Mouse (Mus musculus): ENCODE data around the gene Nt5c3. TPM values are rescaled to one million over a fixed set of nuclear protein-coding genes. Genes with fewer than 3 reads are reported as not detected.

Gene Nt5c3
- total RNA-seq, 1 experiment = 15.6 TPM

- TF ChIP-seq CHD2 (IDR thresholded peaks at IDR 0.05; ENCODE audit: low read depth, low read length) (no peak), ZC3H11A (IDR thresholded peaks at IDR 0.05; ENCODE audit: borderline replicate concordance, low read depth, low read length) (no peak), ZNF384 (IDR thresholded peaks at IDR 0.05; ENCODE audit: low read depth, low read length) (no peak), HCFC1 (IDR thresholded peaks at IDR 0.05; ENCODE audit: borderline replicate concordance, insufficient read depth, low read length) (no peak), MAFK (IDR thresholded peaks at IDR 0.05; ENCODE audit: insufficient read depth, low read depth, low read length) (no peak)
- Histone ChIP-seq H3K27ac (ENCODE audit: insufficient read depth, low read depth, low read length, poor library complexity, severe bottlenecking) (no peak overlapping the region), H3K9ac (ENCODE audit: insufficient read depth, low read depth, low read length, poor library complexity, severe bottlenecking) (no peak overlapping the region), H3K4me1 (ENCODE audit: control insufficient read depth in 2 of 2, insufficient read depth in 2 of 2, low read length in 2 of 2, poor library complexity in 1 of 2) (0 out of 4 replicates have a peak, but pooled peaks cover 0 to 1% of the 10 kb centered on the region in 2 experiments), H3K36me3 (ENCODE audit: control insufficient read depth, insufficient read depth, low read length, poor library complexity, severe bottlenecking) (peaks cover 8% of the 10 kb centered on the region; the same call in 1 of the 2 replicates), H3K9me3 (ENCODE audit: control insufficient read depth, insufficient read depth, low read depth, low read length) (no peaks in the 10 kb centered on the region), H3K4me3 (ENCODE audit: insufficient read depth in 1 of 2, low read depth in 1 of 2, low read length in 2 of 2, poor library complexity in 1 of 2, severe bottlenecking in 1 of 2) (no peak overlapping the region)
- DNase-seq (ENCODE audit: low read depth, low spot score) = no peak
- in situ Hi-C loops (cut with MboI; ENCODE audit: low sequenced_read_pairs in 2 of 2, unreplicated experiment in 2 of 2) = no loop called here
Observed at GRCm38 (mm10) chr6:56860205-56860848, 63.4 kb downstream of the Nt5c3 start.

DNA sequence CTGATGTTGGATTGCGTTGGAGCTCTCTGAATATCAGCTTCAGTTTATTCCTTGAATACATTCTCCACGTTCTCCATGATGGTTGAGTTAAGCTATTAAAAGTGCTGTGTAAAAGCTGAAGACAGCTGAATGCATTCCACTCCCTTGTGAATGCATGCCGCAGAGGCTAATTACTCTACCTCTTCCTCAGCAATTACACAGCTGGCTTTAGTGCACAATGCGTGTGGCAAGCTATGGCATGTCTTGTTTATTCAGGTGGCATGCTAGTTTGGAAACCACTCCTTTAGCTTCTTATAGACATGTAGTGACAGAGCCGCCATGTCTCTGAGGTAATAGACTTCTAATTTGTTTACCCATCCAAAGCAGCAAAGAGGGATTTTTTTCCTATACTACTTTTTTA, 67.0 kb downstream of the Nt5c3 start:
- H3K36me3 ChIP-seq (ENCODE audit: control insufficient read depth, insufficient read depth, low read length, poor library complexity, severe bottlenecking) = peaks cover 9% of the 10 kb centered on the region; the same call in 1 of the 2 replicates
- no peaks in the 10 kb centered on the region for H3K9me3 ChIP-seq (ENCODE audit: control insufficient read depth, insufficient read depth, low read depth, low read length)
- DNase-seq (ENCODE audit: low read depth, low spot score) = no peak
- no peak overlapping the region for H3K27ac ChIP-seq (ENCODE audit: insufficient read depth, low read depth, low read length, poor library complexity, severe bottlenecking)
- TF ChIP-seq ZC3H11A (IDR thresholded peaks at IDR 0.05; ENCODE audit: borderline replicate concordance, low read depth, low read length) (no peak), ZNF384 (IDR thresholded peaks at IDR 0.05; ENCODE audit: low read depth, low read length) (no peak), MAFK (IDR thresholded peaks at IDR 0.05; ENCODE audit: insufficient read depth, low read depth, low read length) (no peak), HCFC1 (IDR thresholded peaks at IDR 0.05; ENCODE audit: borderline replicate concordance, insufficient read depth, low read length) (no peak), CHD2 (IDR thresholded peaks at IDR 0.05; ENCODE audit: low read depth, low read length) (no peak)
- H3K9ac ChIP-seq (ENCODE audit: insufficient read depth, low read depth, low read length, poor library complexity, severe bottlenecking) = no peak overlapping the region
- H3K4me3 ChIP-seq (ENCODE audit: insufficient read depth in 1 of 2, low read depth in 1 of 2, low read length in 2 of 2, poor library complexity in 1 of 2, severe bottlenecking in 1 of 2) = no peak overlapping the region
- in situ Hi-C loops (cut with MboI; ENCODE audit: low sequenced_read_pairs in 2 of 2, unreplicated experiment in 2 of 2) = no loop called here
- H3K4me1 ChIP-seq (ENCODE audit: control insufficient read depth in 2 of 2, insufficient read depth in 2 of 2, low read length in 2 of 2, poor library complexity in 1 of 2) = no peaks in the 10 kb centered on the region

- DNase-seq (ENCODE audit: low read depth, low spot score) = no peak
- Histone ChIP-seq H3K27ac (ENCODE audit: insufficient read depth, low read depth, low read length, poor library complexity, severe bottlenecking) (no peak overlapping the region), H3K9me3 (ENCODE audit: control insufficient read depth, insufficient read depth, low read depth, low read length) (no peaks in the 10 kb centered on the region), H3K4me3 (ENCODE audit: insufficient read depth in 1 of 2, low read depth in 1 of 2, low read length in 2 of 2, poor library complexity in 1 of 2, severe bottlenecking in 1 of 2) (no peak overlapping the region), H3K36me3 (ENCODE audit: control insufficient read depth, insufficient read depth, low read length, poor library complexity, severe bottlenecking) (peaks cover 10% of the 10 kb centered on the region), H3K4me1 (ENCODE audit: control insufficient read depth in 2 of 2, insufficient read depth in 2 of 2, low read length in 2 of 2, poor library complexity in 1 of 2) (no peaks in the 10 kb centered on the region), H3K9ac (ENCODE audit: insufficient read depth, low read depth, low read length, poor library complexity, severe bottlenecking) (no peak overlapping the region)
- in situ Hi-C loops (cut with MboI; ENCODE audit: low sequenced_read_pairs in 2 of 2, unreplicated experiment in 2 of 2) = no loop called here
- TF ChIP-seq HCFC1 (IDR thresholded peaks at IDR 0.05; ENCODE audit: borderline replicate concordance, insufficient read depth, low read length) = no peak
- no peak for TF ChIP-seq ZC3H11A (IDR thresholded peaks at IDR 0.05; ENCODE audit: borderline replicate concordance, low read depth, low read length)
- no peak for TF ChIP-seq MAFK (IDR thresholded peaks at IDR 0.05; ENCODE audit: insufficient read depth, low read depth, low read length)
Observed at GRCm38 (mm10) chr6:56854803-56855202, 68.9 kb downstream of the Nt5c3 start.

DNA sequence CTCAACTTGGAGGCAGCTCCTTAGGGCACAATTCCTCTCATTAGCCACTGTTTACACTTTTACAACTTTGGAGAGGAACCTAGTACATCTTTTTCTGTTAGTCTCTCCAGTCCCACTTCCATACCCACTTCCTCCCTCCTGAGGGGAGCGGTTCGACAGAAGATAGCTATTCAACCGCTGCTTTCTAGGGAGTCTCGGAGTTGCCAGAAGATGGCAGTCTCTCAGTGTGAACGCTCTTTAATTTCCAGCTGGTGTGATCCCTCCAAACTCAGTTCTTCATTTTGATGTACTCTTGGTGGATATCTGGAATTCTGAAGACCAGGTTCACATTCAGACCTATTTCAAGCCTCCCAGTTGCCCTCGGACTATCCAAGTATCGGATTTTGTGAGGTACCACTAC, 73.4 kb downstream of the Nt5c3 start:
- no peaks in the 10 kb centered on the region for H3K4me1 ChIP-seq (ENCODE audit: control insufficient read depth in 2 of 2, insufficient read depth in 2 of 2, low read length in 2 of 2, poor library complexity in 1 of 2)
- H3K36me3 ChIP-seq (ENCODE audit: control insufficient read depth, insufficient read depth, low read length, poor library complexity, severe bottlenecking) = peaks cover 9% of the 10 kb centered on the region
- no peak for TF ChIP-seq ZC3H11A (IDR thresholded peaks at IDR 0.05; ENCODE audit: borderline replicate concordance, low read depth, low read length)
- no peak for TF ChIP-seq ZNF384 (IDR thresholded peaks at IDR 0.05; ENCODE audit: low read depth, low read length)
- no peak for TF ChIP-seq CHD2 (IDR thresholded peaks at IDR 0.05; ENCODE audit: low read depth, low read length)
- no peak for TF ChIP-seq HCFC1 (IDR thresholded peaks at IDR 0.05; ENCODE audit: borderline replicate concordance, insufficient read depth, low read length)
- no peak for TF ChIP-seq MAFK (IDR thresholded peaks at IDR 0.05; ENCODE audit: insufficient read depth, low read depth, low read length)
- no peak for DNase-seq (ENCODE audit: low read depth, low spot score)
- H3K9ac ChIP-seq (ENCODE audit: insufficient read depth, low read depth, low read length, poor library complexity, severe bottlenecking) = no peak overlapping the region
- no peak overlapping the region for H3K27ac ChIP-seq (ENCODE audit: insufficient read depth, low read depth, low read length, poor library complexity, severe bottlenecking)
- in situ Hi-C loops (cut with MboI; ENCODE audit: low sequenced_read_pairs in 2 of 2, unreplicated experiment in 2 of 2) = no loop called here
- H3K4me3 ChIP-seq (ENCODE audit: insufficient read depth in 1 of 2, low read depth in 1 of 2, low read length in 2 of 2, poor library complexity in 1 of 2, severe bottlenecking in 1 of 2) = no peak overlapping the region
- no peaks in the 10 kb centered on the region for H3K9me3 ChIP-seq (ENCODE audit: control insufficient read depth, insufficient read depth, low read depth, low read length)

All from ES-E14 (cell line).